Mouse (Mus musculus): ENCODE measurements around the gene Tmtc4.

Gene Tmtc4

GRCm38 (mm10) chr14:122983226-122984215 is at the start of gene Tmtc4:
Gene Tmtc4, minus strand, starts transcription at chr14:122984035.
- peak; percentile 84 for DNase-seq (ENCODE audit: low spot score)

GRCm38 (mm10) chr14:123032435-123032834 is 48.6 kb upstream of the Tmtc4 start:
- no peak for DNase-seq (ENCODE audit: low spot score)

- no peak for DNase-seq (ENCODE audit: low spot score)
Measured at GRCm38 (mm10) chr14:123027876-123028275, 44.0 kb upstream of the Tmtc4 start.

GRCm38 (mm10) chr14:123022981-123023380 is 39.1 kb upstream of the Tmtc4 start:
- DNase-seq (ENCODE audit: low spot score) = no peak

- no peak for DNase-seq (ENCODE audit: low spot score)
Measured at GRCm38 (mm10) chr14:123016310-123016709, 32.5 kb upstream of the Tmtc4 start.

- DNase-seq (ENCODE audit: low spot score) = no peak
Measured at GRCm38 (mm10) chr14:123015687-123016086, 31.9 kb upstream of the Tmtc4 start.

- no peak for DNase-seq (ENCODE audit: low spot score)
Measured at GRCm38 (mm10) chr14:123009108-123010018, 25.5 kb upstream of the Tmtc4 start.

GRCm38 (mm10) chr14:123008672-123009071 is 24.8 kb upstream of the Tmtc4 start:
- no peak for DNase-seq (ENCODE audit: low spot score)

- DNase-seq (ENCODE audit: low spot score) = no peak
Measured at GRCm38 (mm10) chr14:123003715-123004114, 19.9 kb upstream of the Tmtc4 start.

- no peak for DNase-seq (ENCODE audit: low spot score)
Measured at GRCm38 (mm10) chr14:123001391-123001790, 17.6 kb upstream of the Tmtc4 start.

- DNase-seq (ENCODE audit: low spot score) = no peak
Measured at GRCm38 (mm10) chr14:122997465-122997864, 13.6 kb upstream of the Tmtc4 start.

GRCm38 (mm10) chr14:122993935-122994334 is 10.1 kb upstream of the Tmtc4 start:
- no peak for DNase-seq (ENCODE audit: low spot score)

GRCm38 (mm10) chr14:122992937-122993336 is 9.1 kb upstream of the Tmtc4 start:
- no peak for DNase-seq (ENCODE audit: low spot score)

- DNase-seq (ENCODE audit: low spot score) = no peak
Measured at GRCm38 (mm10) chr14:122990521-122991052, 6.8 kb upstream of the Tmtc4 start.

GRCm38 (mm10) chr14:122986404-122986803 is 2.6 kb upstream of the Tmtc4 start:
- no peak for DNase-seq (ENCODE audit: low spot score)

- peak; percentile 49 for DNase-seq (ENCODE audit: low spot score)
Measured at GRCm38 (mm10) chr14:122982571-122983225, 1.1 kb downstream of the Tmtc4 start.

- DNase-seq (ENCODE audit: low spot score) = no peak
Measured at GRCm38 (mm10) chr14:122981831-122982485, 1.9 kb downstream of the Tmtc4 start.

- DNase-seq (ENCODE audit: low spot score) = no peak
Measured at GRCm38 (mm10) chr14:122978871-122979270, 5.0 kb downstream of the Tmtc4 start.

- DNase-seq (ENCODE audit: low spot score) = no peak
Measured at GRCm38 (mm10) chr14:122977797-122978140, 6.1 kb downstream of the Tmtc4 start.

- no peak for DNase-seq (ENCODE audit: low spot score)
Measured at GRCm38 (mm10) chr14:122977056-122977796, 6.6 kb downstream of the Tmtc4 start.

Measured in ovary, postnatal 10 days (tissue).